ENCODE assay signal across 9 mouse cellular contexts in the genomic region with DNA sequence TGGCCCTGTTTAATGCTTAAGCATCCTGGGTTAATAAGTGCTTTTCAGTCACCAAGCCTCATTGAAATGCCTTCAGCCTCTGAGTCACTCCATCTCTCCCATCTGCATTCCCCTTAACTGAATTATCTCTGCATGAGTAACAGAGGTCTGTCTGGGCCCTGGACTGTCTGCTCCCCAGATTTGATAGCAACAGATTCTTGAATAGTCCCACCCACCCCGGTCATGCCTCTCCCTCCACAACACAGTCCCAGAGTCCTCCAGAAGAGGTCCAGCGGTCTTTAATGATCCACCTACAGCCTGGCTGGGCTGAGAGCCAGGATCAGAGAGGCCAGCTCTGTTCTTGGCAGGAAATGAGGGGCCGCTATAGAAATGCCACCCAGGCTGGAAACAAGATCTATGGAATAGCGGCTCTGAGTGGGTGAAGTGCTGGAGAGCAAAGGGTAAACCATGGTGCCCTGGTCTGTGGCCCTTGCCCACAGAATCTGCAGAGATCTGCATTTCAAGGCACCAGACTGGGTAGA.
A peak's percentile ranks its signal among the peaks of the same experiment; 100 is the strongest.
DNase-seq lines count a peak whose midpoint lies in the region; ATAC-seq lines count a peak whose summit lies in the region.
"Had no signal": no experiment of that assay in that cellular context is flagged by ENCODE, and none has a peak within 500 bp of the region (broad histone marks: within the 10 kb centered on the region; RNA-seq: fewer than 3 reads in every experiment).

No protein-coding gene starts in this region.

- DNase-seq in adrenal gland, postnatal 10 days = peak; percentile 22
- DNase-seq in adrenal gland, postnatal 4 days (ENCODE audit: low spot score in 2 of 2) = no peak
- no peak for DNase-seq in lung, postnatal 10 days
- peak; percentile 63 to 75 for DNase-seq in kidney, adult 8-10 months
- peak; percentile 95 for DNase-seq in retina, postnatal 1 day
- no peak for DNase-seq in thymus, postnatal 4 days
- no peak for DNase-seq in left cerebral cortex, adult 18-20 months (ENCODE audit: low spot score in 2 of 2)

- no peaks in the 10 kb centered on the region for H3K27me3 ChIP-seq in lung, embryonic 15.5 days
- H3K27me3 ChIP-seq: megakaryocyte, embryonic 14.5 days had no signal

- H3K36me3 ChIP-seq in lung, embryonic 15.5 days = no peaks in the 10 kb centered on the region

- H3K27ac ChIP-seq in lung, embryonic 15.5 days = no peak overlapping the region

- H3K4me2 ChIP-seq in lung, embryonic 15.5 days = no peak overlapping the region

- H3K4me3 ChIP-seq in lung, embryonic 15.5 days = no peak overlapping the region
- H3K4me3 ChIP-seq: megakaryocyte, embryonic 14.5 days had no signal

- peaks cover 17% of the 10 kb centered on the region for H3K4me1 ChIP-seq in lung, embryonic 15.5 days
- H3K4me1 ChIP-seq: megakaryocyte, embryonic 14.5 days had no signal

- no peak overlapping the region for H3K9ac ChIP-seq in lung, embryonic 15.5 days

- H3K9me3 ChIP-seq in lung, embryonic 15.5 days = no peaks in the 10 kb centered on the region

- WGBS in lung, embryonic 15.5 days = 18% methylated on average over 4 of the region's 4 CpGs

- 0 out of 2 replicates have a peak, but pooled peaks have one; percentile 51 for ATAC-seq in lung, embryonic 15.5 days (ENCODE audit: borderline replicate concordance, extremely low read depth, low FRiP score, low TSS enrichment)

Comparison
In these comparisons a context has a peak if more than half of its experiments do, and no peak if none do; other contexts are left out.
1. DNase-seq: peak in adrenal gland, postnatal 10 days (single experiment), kidney, adult 8-10 months (2 of 2) and retina, postnatal 1 day (single experiment); none in adrenal gland, postnatal 4 days (0 of 2), lung, postnatal 10 days (single experiment), thymus, postnatal 4 days (single experiment) and left cerebral cortex, adult 18-20 months (0 of 2).